Mouse (Mus musculus): ENCODE measurements around the gene Rnase2b. TPM values are rescaled to one million over a fixed set of nuclear protein-coding genes. Genes with fewer than 3 reads are reported as not detected.

Rnase2b gene
- polyA plus RNA-seq, 1 experiment: not detected

DNA sequence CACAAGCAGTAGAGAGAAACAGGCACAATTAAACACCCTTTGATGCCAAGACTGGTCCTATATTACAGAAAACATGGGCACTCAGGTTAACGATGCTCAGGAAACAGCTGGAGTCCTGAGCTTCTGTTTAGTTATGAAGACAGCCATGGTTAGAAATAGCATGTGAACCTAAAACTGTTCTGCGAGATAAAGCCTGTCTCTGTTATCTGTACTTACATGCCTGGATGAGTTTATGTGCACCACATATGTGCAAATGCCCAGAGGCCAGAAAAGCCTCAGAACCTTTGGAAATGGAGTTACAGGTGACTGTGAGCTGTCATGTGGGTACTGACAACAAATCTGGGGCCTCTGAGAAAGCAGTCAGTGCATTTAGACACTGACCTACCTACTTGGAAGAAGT, 18.1 kb upstream of the Rnase2b start:
- 31% methylated on average over 2 of the region's 2 CpGs for WGBS
- Histone ChIP-seq H3K4me1 (ENCODE audit: control insufficient read depth, insufficient read depth, insufficient read length, low read length) (peaks cover 37% of the 10 kb centered on the region), H3K4me3 (ENCODE audit: low read depth, low read length) (no peak overlapping the region), H3K27ac (ENCODE audit: insufficient read depth, low read depth, low read length) (no peak overlapping the region), H3K27me3 (ENCODE audit: control insufficient read depth, insufficient read depth, low read length) (no peaks in the 10 kb centered on the region), H3K36me3 (ENCODE audit: control insufficient read depth, insufficient read depth, low read length) (no peaks in the 10 kb centered on the region)
- no peak for TF ChIP-seq POLR2A (IDR thresholded peaks at IDR 0.05; ENCODE audit: low read depth, low read length)

DNA sequence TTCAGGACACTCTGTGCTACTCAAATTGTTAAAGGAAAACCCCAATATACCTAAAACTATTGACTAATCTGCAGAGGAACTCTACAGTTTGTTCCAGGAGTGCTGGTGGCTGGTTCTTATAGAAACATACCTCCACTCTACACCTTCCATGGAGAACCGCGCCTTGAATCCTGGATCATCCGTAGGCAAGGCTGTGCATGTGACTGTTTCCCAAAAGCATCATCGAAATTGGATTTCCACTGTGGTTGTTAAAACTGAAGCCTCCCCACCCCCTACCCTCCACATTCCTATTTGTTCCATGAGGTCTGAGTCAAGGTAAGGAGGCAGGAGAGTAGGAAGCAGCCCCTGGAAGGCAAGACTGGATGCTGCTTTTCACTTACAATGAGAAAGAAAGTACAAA, 17.6 kb upstream of the Rnase2b start:
- WGBS: 89% methylated on average over 4 of the region's 4 CpGs
- no peak for TF ChIP-seq POLR2A (IDR thresholded peaks at IDR 0.05; ENCODE audit: low read depth, low read length)
- no peak for TF ChIP-seq CTCF (IDR thresholded peaks at IDR 0.05; ENCODE audit: extremely low read depth, insufficient read length, insufficient replicate concordance, low read depth, low read length)
- peaks cover 37% of the 10 kb centered on the region for H3K4me1 ChIP-seq (ENCODE audit: control insufficient read depth, insufficient read depth, insufficient read length, low read length)

DNA sequence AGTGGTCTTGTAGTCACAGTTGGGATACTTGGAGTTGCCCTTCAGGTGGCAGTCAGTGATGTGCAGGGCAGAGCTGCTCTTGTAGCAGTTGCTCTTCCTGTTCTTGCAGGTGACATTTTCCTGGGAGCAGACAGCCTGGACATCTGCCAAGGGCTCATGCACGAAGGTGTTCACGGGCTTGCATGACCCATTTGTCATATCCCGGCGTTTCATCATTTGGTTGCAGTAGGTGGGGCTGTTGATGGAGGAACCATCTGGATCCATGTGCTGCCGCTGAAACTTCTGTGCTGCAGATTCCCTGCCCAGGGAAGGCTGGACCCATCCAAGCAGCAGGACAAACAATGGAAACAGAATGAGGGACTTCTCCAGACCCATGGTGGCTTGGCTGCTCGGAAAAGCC, 16.5 kb upstream of the Rnase2b start:
- TF ChIP-seq POLR2A (IDR thresholded peaks at IDR 0.05; ENCODE audit: low read depth, low read length): no peak
- TF ChIP-seq CTCF (IDR thresholded peaks at IDR 0.05; ENCODE audit: extremely low read depth, insufficient read length, insufficient replicate concordance, low read depth, low read length): no peak
- WGBS: 28% methylated on average over 6 of the region's 6 CpGs
- Histone ChIP-seq H3K4me1 (ENCODE audit: control insufficient read depth, insufficient read depth, insufficient read length, low read length) (peaks cover 38% of the 10 kb centered on the region), H3K4me3 (ENCODE audit: low read depth, low read length) (no peak overlapping the region), H3K27me3 (ENCODE audit: control insufficient read depth, insufficient read depth, low read length) (no peaks in the 10 kb centered on the region), H3K36me3 (ENCODE audit: control insufficient read depth, insufficient read depth, low read length) (no peaks in the 10 kb centered on the region), H3K27ac (ENCODE audit: insufficient read depth, low read depth, low read length) (0 out of 2 replicates have a peak overlapping the region, but pooled peaks have one; percentile 26)

More for the DNA sequence above, 17.6 kb upstream of the Rnase2b start:
- Histone ChIP-seq H3K36me3 (ENCODE audit: control insufficient read depth, insufficient read depth, low read length) (no peaks in the 10 kb centered on the region), H3K4me3 (ENCODE audit: low read depth, low read length) (no peak overlapping the region), H3K27ac (ENCODE audit: insufficient read depth, low read depth, low read length) (no peak overlapping the region), H3K27me3 (ENCODE audit: control insufficient read depth, insufficient read depth, low read length) (no peaks in the 10 kb centered on the region)

DNA sequence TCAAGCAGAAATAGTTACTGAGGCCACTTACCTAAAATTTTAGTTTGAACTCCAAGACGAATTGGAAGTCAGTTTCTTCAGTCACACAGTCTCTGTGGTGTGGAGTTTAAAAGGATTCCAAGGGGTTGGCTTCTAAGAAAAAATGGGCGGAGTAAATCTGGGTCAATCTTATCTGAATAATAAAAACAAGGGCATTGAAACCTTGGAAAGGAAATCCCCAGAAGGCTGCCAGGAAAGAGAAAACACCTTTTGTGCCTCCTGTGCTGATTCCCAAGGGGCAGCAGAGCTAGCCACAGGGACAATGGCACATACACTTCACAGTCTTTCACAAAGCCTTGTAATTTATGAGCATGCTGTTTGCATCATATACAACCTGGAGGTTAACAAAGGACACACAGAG, 15.4 kb upstream of the Rnase2b start, which contains the start of gene Rnase1:
TSS of gene Rnase1 (minus strand) at position 101 of the 400 bp plus-strand sequence.
- peaks cover 36% of the 10 kb centered on the region for H3K4me1 ChIP-seq (ENCODE audit: control insufficient read depth, insufficient read depth, insufficient read length, low read length)
- no peaks in the 10 kb centered on the region for H3K27me3 ChIP-seq (ENCODE audit: control insufficient read depth, insufficient read depth, low read length)
- TF ChIP-seq POLR2A (IDR thresholded peaks at IDR 0.05; ENCODE audit: low read depth, low read length): no peak
- no peak for TF ChIP-seq CTCF (IDR thresholded peaks at IDR 0.05; ENCODE audit: extremely low read depth, insufficient read length, insufficient replicate concordance, low read depth, low read length)
- H3K36me3 ChIP-seq (ENCODE audit: control insufficient read depth, insufficient read depth, low read length): no peaks in the 10 kb centered on the region
- peak within 1 kb of the TSS; percentile 75 for H3K27ac ChIP-seq (ENCODE audit: insufficient read depth, low read depth, low read length)
- no peak within 1 kb of the TSS for H3K4me3 ChIP-seq (ENCODE audit: low read depth, low read length)
- WGBS: 19% methylated on average over 2 of the region's 2 CpGs

GRCm38 (mm10) chr14:51148006-51148405, 14.1 kb upstream of the Rnase2b start:
- WGBS: 44% methylated on average over 3 of the region's 3 CpGs
- no peak overlapping the region for H3K4me3 ChIP-seq (ENCODE audit: low read depth, low read length)
- no peak for TF ChIP-seq POLR2A (IDR thresholded peaks at IDR 0.05; ENCODE audit: low read depth, low read length)
- no peak for TF ChIP-seq CTCF (IDR thresholded peaks at IDR 0.05; ENCODE audit: extremely low read depth, insufficient read length, insufficient replicate concordance, low read depth, low read length)
- H3K27me3 ChIP-seq (ENCODE audit: control insufficient read depth, insufficient read depth, low read length): no peaks in the 10 kb centered on the region
- peaks cover 39% of the 10 kb centered on the region for H3K4me1 ChIP-seq (ENCODE audit: control insufficient read depth, insufficient read depth, insufficient read length, low read length)
- peak overlapping the region; percentile 34 for H3K27ac ChIP-seq (ENCODE audit: insufficient read depth, low read depth, low read length)
- no peaks in the 10 kb centered on the region for H3K36me3 ChIP-seq (ENCODE audit: control insufficient read depth, insufficient read depth, low read length)

DNA sequence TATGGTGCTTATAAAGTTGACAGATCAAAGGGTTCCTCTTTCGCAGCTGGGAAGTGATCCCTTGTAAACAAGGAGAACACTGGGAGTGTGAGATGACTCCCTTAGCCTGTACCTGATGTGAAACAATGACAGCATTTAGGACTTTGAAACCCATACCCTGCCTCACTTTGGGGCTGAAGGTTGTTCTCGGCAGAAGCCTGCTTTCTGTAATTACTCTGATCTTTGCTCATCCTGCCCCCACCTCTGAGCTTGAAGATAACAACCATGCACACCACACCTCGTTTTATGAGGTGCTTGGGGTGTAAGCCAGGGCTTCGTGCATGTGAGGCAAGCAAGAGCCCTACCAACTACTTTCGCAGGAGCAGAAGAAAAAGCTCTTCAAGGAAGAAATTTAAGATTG, 12.9 kb upstream of the Rnase2b start:
- WGBS: 14% methylated on average over 5 of the region's 5 CpGs
- peak overlapping the region; percentile 57 for H3K27ac ChIP-seq (ENCODE audit: insufficient read depth, low read depth, low read length)
- TF ChIP-seq CTCF (IDR thresholded peaks at IDR 0.05; ENCODE audit: extremely low read depth, insufficient read length, insufficient replicate concordance, low read depth, low read length) (no peak), POLR2A (IDR thresholded peaks at IDR 0.05; ENCODE audit: low read depth, low read length) (no peak)
- H3K36me3 ChIP-seq (ENCODE audit: control insufficient read depth, insufficient read depth, low read length): no peaks in the 10 kb centered on the region
- no peaks in the 10 kb centered on the region for H3K27me3 ChIP-seq (ENCODE audit: control insufficient read depth, insufficient read depth, low read length)
- peaks cover 41% of the 10 kb centered on the region for H3K4me1 ChIP-seq (ENCODE audit: control insufficient read depth, insufficient read depth, insufficient read length, low read length)
- H3K4me3 ChIP-seq (ENCODE audit: low read depth, low read length): no peak overlapping the region

- Histone ChIP-seq H3K36me3 (ENCODE audit: control insufficient read depth, insufficient read depth, low read length) (no peaks in the 10 kb centered on the region), H3K4me1 (ENCODE audit: control insufficient read depth, insufficient read depth, insufficient read length, low read length) (peaks cover 40% of the 10 kb centered on the region), H3K27me3 (ENCODE audit: control insufficient read depth, insufficient read depth, low read length) (no peaks in the 10 kb centered on the region), H3K27ac (ENCODE audit: insufficient read depth, low read depth, low read length) (no peak overlapping the region), H3K4me3 (ENCODE audit: low read depth, low read length) (no peak overlapping the region)
- TF ChIP-seq CTCF (IDR thresholded peaks at IDR 0.05; ENCODE audit: extremely low read depth, insufficient read length, insufficient replicate concordance, low read depth, low read length) (no peak), POLR2A (IDR thresholded peaks at IDR 0.05; ENCODE audit: low read depth, low read length) (no peak)
- WGBS: 70% methylated on average over 3 of the region's 3 CpGs
Measured at GRCm38 (mm10) chr14:51150206-51150831, 11.7 kb upstream of the Rnase2b start.
